Mouse (Mus musculus): ENCODE measurements at regions not wholly inside any gene's neighbourhood (a gene's known extent, or its start where the extent isn't known, plus 50 kb on each side); places are given as distances from the start of the nearest gene placed in this dataset.

DNA sequence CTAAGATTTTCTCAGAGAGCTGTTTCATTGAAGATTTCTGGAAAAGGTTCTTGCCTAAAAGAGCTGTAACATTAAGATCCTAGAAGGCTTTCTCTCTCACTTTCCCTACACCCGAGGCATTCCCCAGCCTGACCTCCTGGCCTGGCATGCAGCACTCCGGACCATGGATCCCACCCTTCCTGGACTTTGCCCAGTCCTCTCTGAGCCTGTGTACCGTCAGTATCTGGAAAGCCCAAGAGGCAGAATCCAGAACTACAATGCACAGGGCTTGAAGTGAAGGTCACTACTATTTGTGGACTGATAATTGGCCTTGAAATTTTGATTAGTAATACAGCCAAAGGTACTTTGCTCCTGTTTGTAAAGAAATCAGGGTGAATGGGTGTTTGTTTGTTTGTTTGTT, 619.2 kb downstream of the Tns3 start:
- TF ChIP-seq POLR2A (IDR thresholded peaks at IDR 0.05; ENCODE audit: insufficient read length, low read depth) (no peak), MAX (IDR thresholded peaks at IDR 0.05; ENCODE audit: low read depth) (no peak), E2F4 (IDR thresholded peaks at IDR 0.05; ENCODE audit: insufficient read depth) (no peak), CEBPB (IDR thresholded peaks at IDR 0.05; ENCODE audit: insufficient read depth, poor library complexity, severe bottlenecking) (no peak), TCF12 (IDR thresholded peaks at IDR 0.05; ENCODE audit: insufficient read depth, poor library complexity, severe bottlenecking) (no peak), REST (IDR thresholded peaks at IDR 0.05; ENCODE audit: insufficient read depth, insufficient read length) (no peak), POLR2AphosphoS2 (IDR thresholded peaks at IDR 0.05; ENCODE audit: insufficient read length, low read depth) (no peak), MYOG (IDR thresholded peaks at IDR 0.05; ENCODE audit: control insufficient read depth in 1 of 3, insufficient read depth in 1 of 3, insufficient read length in 2 of 3, low read depth in 2 of 3) (no peak)

Data from myocyte (in vitro differentiated cells).